Mouse (Mus musculus): ENCODE data around the gene Il1f5. TPM values are rescaled to one million over a fixed set of nuclear protein-coding genes. Genes with fewer than 3 reads are reported as not detected.
A peak's percentile ranks its signal among the peaks of the same experiment; 100 is the strongest.

Il1f5 gene
- polyA plus RNA-seq (2014; fragmentation: Nextera tagmentation; extraction: Ambion mirVana): not detected in 2 replicates

DNA sequence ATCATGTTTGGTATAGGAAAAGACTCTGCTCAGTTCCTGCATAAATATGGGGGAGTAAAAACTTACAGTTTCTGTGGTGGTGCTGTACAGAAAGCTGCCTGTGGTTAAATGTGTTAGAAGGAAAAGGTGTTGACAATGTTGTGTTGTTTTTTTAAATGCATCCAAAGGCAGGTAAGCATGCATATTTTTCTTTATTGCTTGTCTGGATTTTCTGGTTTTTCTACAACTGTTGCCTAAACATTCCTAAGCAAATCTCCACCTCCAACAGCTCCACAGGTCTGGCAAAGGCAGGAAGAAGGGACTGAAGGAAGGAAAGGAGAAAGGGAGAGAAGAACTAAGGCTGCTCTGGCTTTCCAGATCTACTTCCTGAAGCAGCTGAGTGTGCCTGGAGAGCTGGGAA lies at the start of gene Il1f5:
Il1f5 (plus strand) TSS at position 301 of the 400 bp plus-strand sequence.
- Histone ChIP-seq H3K9me3 (ENCODE audit: control insufficient read depth, low read length) (no peaks in the 10 kb centered on the region), H3K27me3 (ENCODE audit: control insufficient read depth, insufficient read depth, low read length) (no peaks in the 10 kb centered on the region), H3K4me1 (ENCODE audit: control insufficient read depth, insufficient read depth, low read length) (no peaks in the 10 kb centered on the region), H3K4me2 (replicated peaks; ENCODE audit: low read depth, low read length) (no peak within 1 kb of the TSS), H3K4me3 (ENCODE audit: low read length) (no peak within 1 kb of the TSS), H3K27ac (ENCODE audit: low read depth, low read length) (no peak within 1 kb of the TSS), H3K9ac (ENCODE audit: low read depth, low read length) (no peak within 1 kb of the TSS), H3K36me3 (ENCODE audit: control insufficient read depth, insufficient read depth, low read length) (no peaks in the 10 kb centered on the region)
- no peak for ATAC-seq (ENCODE audit: low FRiP score, low TSS enrichment)

DNA sequence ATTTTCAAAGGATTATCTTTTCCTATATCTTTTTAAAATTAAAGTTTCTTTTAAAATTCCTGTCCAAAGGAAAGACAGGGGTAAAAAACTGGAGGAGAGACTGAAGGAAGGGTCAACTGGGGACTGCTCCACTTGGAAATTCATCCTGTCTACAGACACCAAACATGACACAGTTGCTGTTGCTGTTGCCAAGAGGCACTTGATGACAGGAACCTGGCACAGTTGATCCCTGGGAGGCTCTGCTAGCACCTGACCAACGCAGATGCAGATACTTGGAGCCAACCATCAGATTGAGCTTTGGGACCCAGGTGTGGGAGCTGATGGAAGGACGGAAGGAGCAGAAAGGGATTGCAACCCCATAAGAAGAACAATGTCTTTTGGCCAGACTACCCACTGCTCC lies 49.6 kb upstream of the Il1f5 start:
- ATAC-seq (ENCODE audit: low FRiP score, low TSS enrichment): no peak
- no peaks in the 10 kb centered on the region for H3K4me1 ChIP-seq (ENCODE audit: control insufficient read depth, insufficient read depth, low read length)
- no peaks in the 10 kb centered on the region for H3K27me3 ChIP-seq (ENCODE audit: control insufficient read depth, insufficient read depth, low read length)
- no peak overlapping the region for H3K27ac ChIP-seq (ENCODE audit: low read depth, low read length)
- no peak overlapping the region for H3K4me3 ChIP-seq (ENCODE audit: low read length)
- no peaks in the 10 kb centered on the region for H3K9me3 ChIP-seq (ENCODE audit: control insufficient read depth, low read length)
- H3K9ac ChIP-seq (ENCODE audit: low read depth, low read length): no peak overlapping the region
- WGBS: 76% methylated on average over 2 of the region's 2 CpGs
- no peak overlapping the region for H3K4me2 ChIP-seq (replicated peaks; ENCODE audit: low read depth, low read length)
- H3K36me3 ChIP-seq (ENCODE audit: control insufficient read depth, insufficient read depth, low read length): no peaks in the 10 kb centered on the region

DNA sequence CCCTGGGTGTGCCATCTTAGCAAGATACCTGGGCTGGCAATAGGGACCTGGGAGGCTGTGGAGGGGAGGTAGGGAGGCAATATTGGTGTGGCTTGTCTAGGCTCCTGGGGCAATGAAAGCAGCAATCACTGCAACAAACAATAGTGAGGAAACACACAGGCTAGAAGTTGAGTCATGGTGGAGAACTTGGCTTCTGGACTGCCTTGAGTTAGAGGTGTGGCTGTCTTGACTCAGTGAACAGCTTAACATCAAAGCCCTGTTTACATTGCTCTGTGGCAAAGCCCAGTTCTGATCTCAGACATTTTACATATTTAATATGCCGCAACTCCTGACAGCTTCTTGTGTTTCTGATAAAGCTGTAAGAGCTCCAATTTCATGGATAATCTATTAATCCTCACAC lies 9.3 kb upstream of the Il1f5 start:
- Histone ChIP-seq H3K4me1 (ENCODE audit: control insufficient read depth, insufficient read depth, low read length) (no peaks in the 10 kb centered on the region), H3K27me3 (ENCODE audit: control insufficient read depth, insufficient read depth, low read length) (no peaks in the 10 kb centered on the region), H3K36me3 (ENCODE audit: control insufficient read depth, insufficient read depth, low read length) (no peaks in the 10 kb centered on the region), H3K9me3 (ENCODE audit: control insufficient read depth, low read length) (no peaks in the 10 kb centered on the region), H3K9ac (ENCODE audit: low read depth, low read length) (no peak overlapping the region), H3K27ac (ENCODE audit: low read depth, low read length) (no peak overlapping the region), H3K4me2 (replicated peaks; ENCODE audit: low read depth, low read length) (no peak overlapping the region), H3K4me3 (ENCODE audit: low read length) (no peak overlapping the region)
- ATAC-seq (ENCODE audit: low FRiP score, low TSS enrichment): no peak
- 81% methylated on average over 1 of the region's 1 CpGs for WGBS

DNA sequence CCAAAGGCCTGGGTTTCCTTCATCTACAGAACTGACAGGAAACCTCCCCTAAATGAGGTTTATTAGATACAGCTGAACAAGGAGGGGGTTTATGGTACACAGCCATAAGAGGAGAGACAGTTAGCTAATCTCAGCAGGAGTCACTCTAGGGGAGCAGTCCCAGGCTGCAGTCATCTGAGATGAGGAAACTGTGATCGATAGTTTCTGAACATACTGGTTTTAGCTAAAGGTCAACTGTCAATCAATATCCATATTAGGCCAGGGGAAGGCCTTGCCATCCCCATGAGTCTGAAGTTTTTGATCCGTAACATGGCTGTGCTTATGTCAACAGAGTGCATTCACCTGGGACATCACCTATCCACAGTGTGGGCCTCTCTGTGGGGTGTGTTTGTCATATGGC lies 3.1 kb upstream of the Il1f5 start:
- WGBS: 87% methylated on average over 2 of the region's 2 CpGs
- Histone ChIP-seq H3K4me1 (ENCODE audit: control insufficient read depth, insufficient read depth, low read length) (no peaks in the 10 kb centered on the region), H3K36me3 (ENCODE audit: control insufficient read depth, insufficient read depth, low read length) (no peaks in the 10 kb centered on the region)

DNA sequence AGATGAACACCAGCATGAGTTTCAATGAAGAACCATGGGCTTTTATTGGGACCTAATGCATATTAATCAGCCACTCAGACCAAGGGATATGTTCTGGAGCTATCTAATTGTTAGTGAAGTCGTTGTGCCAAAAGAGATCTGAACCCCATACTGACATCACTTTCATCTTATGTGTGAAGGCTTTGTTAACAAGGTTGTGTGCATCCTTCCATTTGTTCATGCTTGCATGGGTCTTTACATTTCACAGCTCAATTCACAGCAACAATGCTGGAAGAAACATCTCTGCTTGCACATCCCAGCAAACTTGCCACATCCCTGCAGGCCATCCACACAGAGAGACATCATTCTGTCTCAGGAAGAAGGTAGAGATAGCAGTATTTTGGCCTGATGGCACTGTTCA lies 1.6 kb upstream of the Il1f5 start:
- ATAC-seq (ENCODE audit: low FRiP score, low TSS enrichment): no peak
- Histone ChIP-seq H3K4me1 (ENCODE audit: control insufficient read depth, insufficient read depth, low read length) (no peaks in the 10 kb centered on the region), H3K27ac (ENCODE audit: low read depth, low read length) (no peak overlapping the region), H3K9ac (ENCODE audit: low read depth, low read length) (no peak overlapping the region), H3K36me3 (ENCODE audit: control insufficient read depth, insufficient read depth, low read length) (no peaks in the 10 kb centered on the region), H3K4me2 (replicated peaks; ENCODE audit: low read depth, low read length) (no peak overlapping the region), H3K27me3 (ENCODE audit: control insufficient read depth, insufficient read depth, low read length) (no peaks in the 10 kb centered on the region), H3K9me3 (ENCODE audit: control insufficient read depth, low read length) (no peaks in the 10 kb centered on the region), H3K4me3 (ENCODE audit: low read length) (no peak overlapping the region)
- 22% methylated on average over 1 of the region's 1 CpGs for WGBS

More for the DNA sequence above, 3.1 kb upstream of the Il1f5 start:
- Histone ChIP-seq H3K9ac (ENCODE audit: low read depth, low read length) (no peak overlapping the region), H3K9me3 (ENCODE audit: control insufficient read depth, low read length) (no peaks in the 10 kb centered on the region), H3K4me3 (ENCODE audit: low read length) (no peak overlapping the region), H3K27me3 (ENCODE audit: control insufficient read depth, insufficient read depth, low read length) (no peaks in the 10 kb centered on the region), H3K27ac (ENCODE audit: low read depth, low read length) (no peak overlapping the region), H3K4me2 (replicated peaks; ENCODE audit: low read depth, low read length) (no peak overlapping the region)
- ATAC-seq (ENCODE audit: low FRiP score, low TSS enrichment): no peak

DNA sequence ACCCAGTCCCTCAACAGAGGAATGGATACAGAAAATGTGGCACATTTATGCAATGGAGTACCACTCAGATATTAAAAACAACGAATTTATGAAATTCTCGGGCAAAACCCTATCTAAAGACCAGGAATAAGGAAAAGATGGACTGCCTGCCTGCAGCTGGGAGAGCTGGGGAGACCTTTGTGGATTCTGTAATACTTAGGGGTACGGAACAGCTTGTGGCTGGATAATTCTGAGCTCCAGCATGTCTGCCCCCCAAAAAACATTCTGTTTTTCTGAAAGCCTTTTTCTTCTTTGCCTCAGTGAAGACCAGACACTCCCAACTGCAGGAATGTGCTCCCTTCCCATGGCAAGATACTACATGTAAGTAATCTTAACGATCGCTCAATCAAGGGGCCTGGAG lies 14.1 kb downstream of the Il1f5 start, which contains the start of gene Il1f10:
Il1f10 (plus strand) TSS at position 301 of the 400 bp plus-strand sequence.
- 83% methylated on average over 5 of the region's 5 CpGs for WGBS
- H3K4me2 ChIP-seq (replicated peaks; ENCODE audit: low read depth, low read length): no peak within 1 kb of the TSS
- H3K4me3 ChIP-seq (ENCODE audit: low read length): no peak within 1 kb of the TSS
- ATAC-seq (ENCODE audit: low FRiP score, low TSS enrichment): no peak
- H3K27ac ChIP-seq (ENCODE audit: low read depth, low read length): no peak within 1 kb of the TSS
- H3K9me3 ChIP-seq (ENCODE audit: control insufficient read depth, low read length): no peaks in the 10 kb centered on the region
- H3K36me3 ChIP-seq (ENCODE audit: control insufficient read depth, insufficient read depth, low read length): no peaks in the 10 kb centered on the region
- no peak within 1 kb of the TSS for H3K9ac ChIP-seq (ENCODE audit: low read depth, low read length)
- no peaks in the 10 kb centered on the region for H3K27me3 ChIP-seq (ENCODE audit: control insufficient read depth, insufficient read depth, low read length)
- no peaks in the 10 kb centered on the region for H3K4me1 ChIP-seq (ENCODE audit: control insufficient read depth, insufficient read depth, low read length)

DNA sequence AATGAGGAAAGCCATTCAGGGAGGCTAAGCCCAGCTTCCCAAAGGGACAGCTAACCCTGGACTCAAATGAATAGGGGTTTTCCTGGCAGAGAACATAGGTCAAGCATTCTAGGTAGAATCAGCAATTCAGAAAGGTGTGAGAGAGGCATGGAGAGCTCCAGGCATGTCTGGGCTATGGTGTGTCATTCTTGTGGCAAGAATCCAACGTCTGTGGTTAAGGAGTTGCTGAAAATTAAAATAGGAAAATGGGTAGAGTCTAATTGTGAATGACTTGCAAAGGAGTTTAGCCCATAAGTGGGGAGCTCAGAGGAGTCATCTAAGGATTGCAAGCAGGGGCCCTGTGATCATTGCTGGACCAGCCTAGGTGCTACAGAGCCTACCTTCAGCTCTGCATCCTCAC lies 17.9 kb downstream of the Il1f5 start:
- H3K9ac ChIP-seq (ENCODE audit: low read depth, low read length): no peak overlapping the region
- H3K27me3 ChIP-seq (ENCODE audit: control insufficient read depth, insufficient read depth, low read length): no peaks in the 10 kb centered on the region
- H3K4me3 ChIP-seq (ENCODE audit: low read length): no peak overlapping the region
- no peaks in the 10 kb centered on the region for H3K9me3 ChIP-seq (ENCODE audit: control insufficient read depth, low read length)
- no peaks in the 10 kb centered on the region for H3K4me1 ChIP-seq (ENCODE audit: control insufficient read depth, insufficient read depth, low read length)
- H3K27ac ChIP-seq (ENCODE audit: low read depth, low read length): no peak overlapping the region
- 45% methylated on average over 1 of the region's 1 CpGs for WGBS
- no peaks in the 10 kb centered on the region for H3K36me3 ChIP-seq (ENCODE audit: control insufficient read depth, insufficient read depth, low read length)
- H3K4me2 ChIP-seq (replicated peaks; ENCODE audit: low read depth, low read length): no peak overlapping the region
- ATAC-seq (ENCODE audit: low FRiP score, low TSS enrichment): no peak

DNA sequence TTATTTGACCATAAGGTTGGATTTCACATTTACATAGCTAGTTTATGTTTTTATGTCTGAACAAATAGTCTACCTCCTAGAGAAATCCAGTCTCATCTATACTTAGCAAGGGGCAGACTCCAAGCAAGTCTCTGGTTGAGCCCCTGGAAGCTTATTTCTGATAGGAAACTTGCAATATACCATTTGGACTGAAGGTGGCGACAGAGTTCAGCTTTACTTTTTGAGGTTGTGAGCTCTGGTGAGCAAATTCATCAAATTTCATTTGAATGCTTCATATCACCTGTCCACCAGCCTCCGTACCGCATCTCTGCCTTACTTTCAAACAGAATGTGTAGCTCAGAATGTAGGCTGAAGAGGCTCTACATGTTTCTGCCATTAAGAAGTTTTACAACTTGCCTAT lies 20.1 kb downstream of the Il1f5 start:
- no peaks in the 10 kb centered on the region for H3K4me1 ChIP-seq (ENCODE audit: control insufficient read depth, insufficient read depth, low read length)
- no peak overlapping the region for H3K4me3 ChIP-seq (ENCODE audit: low read length)
- H3K9ac ChIP-seq (ENCODE audit: low read depth, low read length): no peak overlapping the region
- no peak; the same call in 1 of the 2 replicates for ATAC-seq (ENCODE audit: low FRiP score, low TSS enrichment)
- H3K27ac ChIP-seq (ENCODE audit: low read depth, low read length): no peak overlapping the region
- H3K9me3 ChIP-seq (ENCODE audit: control insufficient read depth, low read length): no peaks in the 10 kb centered on the region
- no peaks in the 10 kb centered on the region for H3K36me3 ChIP-seq (ENCODE audit: control insufficient read depth, insufficient read depth, low read length)
- H3K4me2 ChIP-seq (replicated peaks; ENCODE audit: low read depth, low read length): no peak overlapping the region
- 8% methylated on average over 3 of the region's 3 CpGs for WGBS
- H3K27me3 ChIP-seq (ENCODE audit: control insufficient read depth, insufficient read depth, low read length): no peaks in the 10 kb centered on the region

DNA sequence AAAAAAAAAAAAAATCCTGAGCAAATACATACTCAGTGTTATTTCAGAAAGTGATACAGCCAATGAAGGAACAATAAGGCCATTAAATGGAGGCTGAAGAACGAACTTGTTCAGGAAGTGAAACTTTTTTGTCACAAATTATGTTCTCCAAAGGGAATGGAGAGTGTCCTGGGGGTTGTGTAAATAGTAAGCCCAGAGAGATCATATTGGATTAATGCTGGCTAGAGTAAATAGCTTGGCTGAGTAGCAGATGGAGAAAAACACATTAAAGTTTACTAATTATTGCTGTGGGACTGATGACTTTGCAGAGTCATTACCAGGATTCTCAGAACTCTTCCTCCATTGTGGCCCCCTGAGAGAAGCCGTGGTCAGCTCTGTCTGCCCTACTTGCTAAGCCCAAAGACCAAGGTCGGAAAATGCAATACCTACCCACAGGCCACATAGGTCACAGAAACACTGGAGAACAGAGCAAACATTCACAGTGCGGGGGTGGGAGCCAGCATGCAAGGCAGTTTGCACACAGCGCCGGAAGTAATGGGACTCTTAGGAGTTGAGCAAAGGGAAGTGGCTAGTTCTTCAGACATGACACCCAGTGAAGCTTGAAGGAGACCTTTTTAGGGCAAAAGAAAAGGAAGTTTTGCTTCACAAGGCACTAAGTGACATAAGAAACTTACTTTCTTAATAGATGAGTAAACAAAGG lies 34.7 kb downstream of the Il1f5 start:
- Histone ChIP-seq H3K27me3 (ENCODE audit: control insufficient read depth, insufficient read depth, low read length) (no peaks in the 10 kb centered on the region), H3K36me3 (ENCODE audit: control insufficient read depth, insufficient read depth, low read length) (no peaks in the 10 kb centered on the region), H3K27ac (ENCODE audit: low read depth, low read length) (no peak overlapping the region), H3K9me3 (ENCODE audit: control insufficient read depth, low read length) (no peaks in the 10 kb centered on the region), H3K4me2 (replicated peaks; ENCODE audit: low read depth, low read length) (no peak overlapping the region), H3K4me1 (ENCODE audit: control insufficient read depth, insufficient read depth, low read length) (no peaks in the 10 kb centered on the region), H3K9ac (ENCODE audit: low read depth, low read length) (no peak overlapping the region), H3K4me3 (ENCODE audit: low read length) (no peak overlapping the region)
- ATAC-seq (ENCODE audit: low FRiP score, low TSS enrichment): peak; percentile 35; the same call in 1 of the 2 replicates
- 45% methylated on average over 6 of the region's 6 CpGs for WGBS
